Mouse (Mus musculus) cerebellum, adult 18-20 months (tissue): ENCODE measurements around the gene Sri.
A peak's percentile ranks its signal among the peaks of the same experiment; 100 is the strongest.
"Not testable (repeated sequence)": the region's sequence is repeated elsewhere in the genome, so short reads cannot be mapped to it uniquely, and the experiment has no call there.

ENCODE experiments used
- DNase-seq, 2 experiments: peaks; one replicate each; pipeline ENCODE4 v3.0.0; 2021

Sri gene

DNA sequence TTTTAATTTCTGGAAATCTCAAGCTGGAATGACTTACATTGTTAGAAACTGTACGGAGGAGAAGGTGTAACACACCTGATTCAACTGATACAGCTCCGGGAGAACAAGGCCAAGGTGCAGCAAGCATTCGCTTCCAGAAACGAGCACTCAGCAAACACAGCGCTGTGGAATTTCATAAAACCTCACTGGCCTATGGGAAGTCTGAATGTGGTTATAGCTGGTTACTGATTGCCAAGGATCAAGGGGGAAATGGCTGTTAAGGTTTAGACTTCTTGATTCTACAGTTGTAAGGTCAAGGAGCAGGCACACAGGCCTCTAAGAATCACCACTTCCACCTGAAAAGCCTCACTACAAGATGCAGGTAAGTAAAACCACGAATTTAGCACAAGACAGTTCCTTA is at the start of gene Sri:
TSS of gene Sri (plus strand) at position 224 of the 400 bp plus-strand sequence.
- no peak for DNase-seq

DNA sequence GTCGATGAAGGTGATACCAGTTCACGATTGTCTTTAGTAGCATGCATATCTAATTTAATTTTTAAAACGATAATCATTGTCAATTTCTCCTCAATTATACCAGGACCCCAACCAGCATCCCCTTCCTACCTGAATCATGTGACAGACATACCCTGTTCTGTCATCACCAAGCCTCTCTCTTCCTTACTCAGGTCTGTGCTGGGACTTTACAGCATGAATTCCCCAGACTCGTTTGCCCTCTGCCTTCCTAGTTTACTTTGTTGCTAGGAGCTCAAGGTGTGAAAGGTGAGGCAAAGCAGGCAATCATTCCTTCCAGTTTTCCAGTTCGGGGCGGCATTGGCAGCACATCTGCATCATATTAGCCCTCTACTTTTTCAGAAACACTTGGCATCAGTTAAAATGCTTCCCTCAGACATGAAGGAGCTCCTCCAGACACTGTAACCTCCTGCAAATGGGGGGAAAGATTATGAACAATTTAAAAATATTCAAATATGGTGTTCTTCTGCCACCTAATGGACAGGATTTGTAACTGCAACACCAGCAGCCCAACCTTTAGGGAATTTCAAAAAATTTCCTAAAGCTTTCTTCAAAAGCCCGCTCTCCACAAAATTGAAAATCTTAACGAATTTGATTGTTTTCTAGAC is 49.4 kb upstream of the Sri start:
- DNase-seq = peak; percentile 9 to 21

GRCm38 (mm10) chr5:7997086-7997485 is 48.8 kb upstream of the Sri start:
- DNase-seq = no peak

DNA sequence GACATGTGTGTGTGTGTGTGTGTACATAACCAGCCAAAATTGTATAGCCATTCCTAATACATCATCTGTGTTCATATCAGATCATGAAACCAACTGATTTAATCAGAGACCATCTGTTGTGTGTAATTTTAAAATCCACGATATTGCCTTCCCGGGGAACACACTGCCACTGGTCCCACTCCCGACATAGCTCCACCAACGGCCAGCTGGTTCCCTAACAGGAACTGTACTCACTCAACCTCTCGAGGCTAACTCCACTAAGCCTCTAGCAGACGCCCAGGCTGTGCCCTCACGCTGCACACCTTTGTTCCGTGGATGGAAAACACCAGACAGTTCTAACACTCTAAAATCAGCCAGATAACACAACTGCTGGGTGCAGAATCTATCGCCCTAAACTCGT is 45.4 kb upstream of the Sri start:
- DNase-seq = no peak

GRCm38 (mm10) chr5:8002827-8003226 is 43.1 kb upstream of the Sri start:
- no peak for DNase-seq

DNA sequence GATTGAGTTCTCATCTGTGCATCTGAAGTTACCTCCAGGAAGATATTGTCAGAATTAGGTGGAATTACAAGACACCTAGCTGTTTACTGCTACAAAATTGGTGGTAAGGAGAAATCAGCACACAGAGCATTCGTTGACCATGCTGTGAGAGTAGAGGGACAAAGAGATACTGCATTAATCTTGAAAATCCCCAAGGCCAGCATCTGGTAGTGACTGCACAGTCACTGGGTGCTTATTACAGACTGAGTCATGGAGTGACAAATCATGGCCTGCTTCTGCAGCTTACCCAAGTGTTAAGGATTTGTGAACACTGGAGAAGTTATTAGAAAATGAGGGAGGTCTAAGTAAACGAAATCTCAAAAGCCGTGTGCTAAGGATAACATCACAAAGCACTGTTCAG is 32.6 kb upstream of the Sri start:
- DNase-seq = no peak

GRCm38 (mm10) chr5:8034596-8034995 is 11.3 kb upstream of the Sri start:
- DNase-seq = not testable (repeated sequence)

- no peak for DNase-seq
These were observed 7.9 kb downstream of the Sri start for GRCm38 (mm10) chr5:8053827-8054226.

- DNase-seq = no peak
These were observed 9.8 kb downstream of the Sri start for GRCm38 (mm10) chr5:8055721-8056129.

DNA sequence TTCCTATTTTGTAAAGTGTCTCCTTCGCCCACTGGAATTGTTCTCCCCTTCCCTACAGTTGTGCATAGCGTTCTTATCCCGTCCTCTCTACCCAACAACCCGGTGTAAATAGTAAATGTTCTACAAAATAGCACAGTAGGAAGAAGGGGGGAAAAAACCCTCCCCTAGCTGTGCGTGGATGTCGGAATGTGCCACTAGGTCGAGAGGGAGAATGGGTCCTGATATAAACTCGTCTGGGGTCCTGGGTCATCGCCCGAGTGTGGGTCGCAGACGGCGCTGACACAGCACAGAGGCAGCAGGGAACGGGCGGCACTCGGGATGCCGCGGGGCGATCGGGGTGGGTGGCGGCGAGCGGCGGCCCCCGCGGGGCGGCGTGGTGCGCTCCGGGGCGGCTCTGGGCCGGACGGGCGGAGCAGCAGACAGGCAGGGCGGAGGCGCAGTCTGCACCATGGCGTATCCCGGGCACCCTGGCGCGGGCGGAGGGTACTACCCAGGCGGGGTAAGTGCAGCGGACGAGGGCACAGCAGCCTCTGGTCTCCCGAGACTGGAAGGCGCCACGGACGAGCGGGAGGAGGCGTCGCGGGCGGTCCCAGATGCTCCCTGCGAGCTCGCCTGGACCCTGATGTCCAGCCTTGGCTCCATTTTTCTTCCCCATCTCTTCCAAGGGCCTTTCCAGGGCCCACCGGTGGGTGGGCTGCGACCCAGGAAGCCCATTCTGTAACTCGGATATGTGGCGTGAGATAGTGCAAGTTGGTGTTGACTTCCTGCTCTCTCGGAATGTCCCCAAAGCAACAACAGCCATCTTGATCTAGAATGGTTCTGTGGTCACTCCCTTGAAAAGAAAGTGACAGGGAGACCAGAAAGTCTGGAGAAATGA is 10.5 kb downstream of the Sri start:
- DNase-seq = peak; percentile 87 to 88

- DNase-seq = no peak
These were observed 11.1 kb downstream of the Sri start for GRCm38 (mm10) chr5:8057018-8057323.

- DNase-seq = peak in 1 of 2 experiments; percentile 38
These were observed 12.2 kb downstream of the Sri start for GRCm38 (mm10) chr5:8058056-8058455.

DNA sequence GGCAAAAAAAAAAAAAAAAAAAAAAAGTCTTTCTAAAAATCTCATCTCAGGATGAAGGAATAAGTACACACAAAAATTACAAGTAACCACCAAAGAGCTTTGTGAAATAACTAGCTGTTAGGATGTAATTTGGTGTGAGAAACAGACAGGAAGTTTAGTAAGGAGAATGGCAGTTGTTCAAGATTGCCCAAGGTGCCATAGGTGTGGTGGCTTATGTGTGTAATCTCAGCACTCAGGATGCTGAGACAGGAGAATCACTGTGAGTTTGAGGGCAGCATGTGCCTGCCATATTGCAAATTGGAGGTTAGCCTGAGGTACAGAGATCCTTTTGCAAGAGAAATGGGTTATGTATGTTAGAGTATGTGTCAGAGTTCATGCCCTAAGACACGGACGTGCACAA is 16.6 kb downstream of the Sri start:
- DNase-seq = no peak

DNA sequence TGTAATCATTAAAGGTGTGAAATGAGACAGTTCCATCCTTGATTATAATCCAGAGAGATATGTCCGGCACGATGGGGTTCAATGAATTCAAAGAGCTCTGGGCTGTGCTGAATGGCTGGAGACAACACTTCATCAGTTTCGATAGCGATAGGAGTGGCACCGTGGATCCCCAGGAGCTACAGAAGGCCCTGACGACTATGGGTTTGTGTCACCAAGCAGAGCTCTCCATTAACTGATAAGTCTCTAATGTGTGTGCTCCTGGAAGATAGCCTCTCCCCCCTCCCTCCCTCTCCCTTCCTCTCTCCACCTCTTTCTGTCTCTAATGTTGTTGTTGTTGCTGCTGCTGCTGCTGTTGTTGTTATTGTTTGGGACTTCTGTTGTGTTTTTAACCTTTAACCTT is 17.3 kb downstream of the Sri start:
- DNase-seq = no peak

GRCm38 (mm10) chr5:8073406-8073805 is 27.5 kb downstream of the Sri start:
- no peak for DNase-seq

DNA sequence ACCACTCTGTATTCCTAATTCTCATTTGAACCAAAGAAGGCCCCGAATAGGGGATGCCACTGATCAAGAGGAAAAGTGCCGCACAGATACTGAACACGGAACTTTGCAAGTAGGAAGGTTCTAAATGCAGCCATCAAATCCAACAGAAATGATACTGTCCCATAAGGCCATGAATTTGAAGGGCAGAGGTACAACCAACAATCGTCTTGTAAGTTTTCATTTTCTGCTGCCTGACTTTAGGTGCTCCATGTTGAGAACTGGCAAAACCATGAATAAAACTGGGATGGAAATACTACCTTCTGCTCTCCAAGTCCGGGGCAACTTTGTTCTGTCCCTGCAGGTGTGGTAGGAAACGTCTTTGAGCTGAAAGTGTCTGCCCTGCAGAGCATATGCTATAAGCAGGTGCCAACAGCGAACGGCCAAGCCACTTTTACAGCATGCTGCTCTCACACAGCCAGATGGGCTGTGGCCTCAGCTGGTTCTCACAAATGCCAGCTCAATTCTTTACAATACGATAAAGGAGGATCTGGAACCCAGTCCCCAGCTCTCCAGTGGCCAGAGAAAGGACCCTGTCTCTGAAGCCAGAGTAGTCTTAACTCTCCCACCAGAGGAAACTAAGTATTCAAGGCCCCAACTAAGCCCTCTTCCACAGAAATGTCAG is 28.2 kb downstream of the Sri start:
- peak; percentile 53 to 61 for DNase-seq

DNA sequence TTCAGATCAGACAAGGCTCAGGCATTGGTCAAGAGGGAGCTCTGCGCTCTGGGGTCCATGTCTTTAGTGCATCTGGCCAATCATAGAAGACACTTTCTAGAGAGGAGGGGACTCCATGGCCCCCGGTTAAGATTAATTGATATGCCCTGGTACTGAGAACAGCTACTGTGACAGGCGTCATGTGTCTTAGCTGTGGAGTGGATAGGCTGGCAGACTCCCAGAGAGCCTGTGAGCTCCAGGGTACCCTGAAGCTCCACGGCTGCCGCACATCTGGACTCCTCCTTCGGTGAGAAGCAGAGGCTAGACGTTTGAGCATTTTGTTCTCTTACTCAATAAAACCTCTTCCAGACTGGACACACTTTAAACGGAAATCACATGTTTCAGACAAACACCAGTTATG is 31.6 kb downstream of the Sri start:
- no peak for DNase-seq

DNA sequence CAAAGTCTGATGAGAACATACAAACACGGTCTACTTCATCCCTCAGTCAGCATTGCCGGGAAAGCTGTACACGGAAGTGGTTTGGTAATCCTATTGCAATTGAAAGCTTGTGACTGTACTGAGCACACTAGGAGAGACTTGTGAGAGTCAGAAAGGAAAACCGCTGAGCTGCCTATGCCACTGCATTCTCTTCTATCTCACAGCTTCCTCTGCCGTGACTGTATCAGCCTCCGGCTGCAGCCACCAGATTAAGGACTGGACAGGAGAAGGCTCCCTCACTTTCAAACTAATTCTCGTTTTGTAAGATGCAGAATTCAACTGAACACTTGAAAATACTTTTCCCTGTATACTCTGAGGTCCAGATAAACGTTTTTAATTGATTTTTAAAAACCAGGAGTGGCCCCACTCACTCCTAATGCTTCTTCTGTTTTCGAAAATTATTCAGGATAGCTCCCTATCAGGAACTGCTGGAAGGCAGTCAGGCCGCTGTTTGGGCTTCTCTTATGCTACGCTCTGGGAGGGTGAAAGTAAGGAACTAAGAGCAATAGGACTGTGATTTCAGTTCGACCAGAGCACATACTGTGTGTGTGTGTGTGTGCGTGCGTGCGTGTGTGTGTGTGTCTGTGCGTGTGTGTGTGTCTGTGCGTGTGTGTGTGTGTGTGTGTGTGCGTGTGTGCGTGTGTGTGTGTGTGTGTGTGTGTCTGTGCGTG is 37.1 kb downstream of the Sri start:
- no peak for DNase-seq

DNA sequence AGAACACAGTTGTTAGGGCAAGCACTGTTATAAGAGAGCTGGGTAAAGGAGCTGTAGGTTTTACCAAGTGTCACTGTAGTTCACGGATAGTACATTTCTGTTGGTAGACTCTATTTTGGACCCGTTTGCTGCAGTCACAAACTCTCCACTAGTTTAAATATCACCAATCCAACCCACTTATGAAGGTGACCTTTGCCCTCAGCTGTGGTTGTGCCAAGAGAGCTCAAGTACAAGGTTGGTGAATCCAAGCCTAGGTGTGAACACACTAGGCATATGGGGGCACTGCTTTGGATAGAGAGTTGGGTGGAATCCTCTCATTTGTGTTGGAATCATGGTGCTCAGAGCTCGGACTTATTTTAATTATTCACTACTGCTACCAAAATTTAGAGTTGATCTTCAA is 39.8 kb downstream of the Sri start:
- DNase-seq = no peak

DNA sequence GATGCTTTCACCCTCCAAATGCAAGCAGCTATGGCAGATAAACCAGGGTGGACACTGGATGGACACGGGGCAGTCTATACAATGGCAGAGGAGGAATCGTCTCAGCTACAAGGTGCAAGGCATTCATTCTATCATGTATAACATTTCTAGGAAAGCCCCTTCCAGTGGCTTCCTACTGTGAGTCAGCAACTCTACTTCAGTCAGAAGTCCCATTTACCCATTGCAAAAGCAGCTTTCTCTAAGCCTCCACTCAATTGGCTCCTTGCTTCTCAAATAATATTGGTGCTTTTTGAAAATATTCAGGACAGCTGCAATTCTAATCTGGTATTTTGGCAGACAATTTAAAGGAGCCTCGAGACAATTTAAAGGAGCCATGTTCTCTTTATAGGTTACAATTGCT is 42.3 kb downstream of the Sri start:
- no peak for DNase-seq

DNA sequence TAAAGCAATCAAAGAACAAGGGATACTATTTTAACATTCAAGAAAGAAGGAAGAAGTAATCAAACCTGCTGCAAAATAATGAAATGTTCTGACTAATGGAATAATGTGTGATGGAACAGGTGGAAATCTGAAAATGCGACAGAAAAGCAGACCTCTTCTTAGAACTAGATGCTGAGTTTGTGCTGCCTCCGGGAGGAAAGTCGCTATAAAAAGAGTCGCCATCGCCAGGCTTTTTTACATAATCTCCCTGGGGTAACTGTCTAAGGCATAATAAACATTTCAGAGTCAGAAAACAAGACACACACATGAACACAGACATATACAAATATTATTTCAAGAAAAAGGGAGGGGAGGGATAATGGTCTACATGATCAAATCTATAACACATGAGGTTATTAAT is 49.0 kb downstream of the Sri start:
- peak in 1 of 2 experiments; percentile 34 for DNase-seq

DNA sequence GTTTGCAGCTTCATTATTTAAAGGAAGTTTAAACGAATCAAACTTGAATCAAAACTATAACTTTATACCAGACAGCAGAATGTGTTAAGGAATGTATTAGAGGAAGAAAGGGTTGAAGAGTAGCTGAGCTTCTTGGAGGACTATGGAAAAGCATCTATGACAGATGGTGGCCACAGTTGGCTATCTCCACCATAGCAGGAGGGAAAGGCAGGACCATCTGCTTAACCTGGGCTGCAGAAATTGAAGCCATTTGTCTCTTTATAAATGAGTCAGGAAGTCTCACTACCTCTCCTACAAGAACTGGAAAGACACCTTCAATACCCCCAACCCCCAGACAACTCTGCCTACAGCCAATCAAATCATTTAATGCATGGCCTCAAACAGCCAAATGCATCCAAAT is 49.8 kb downstream of the Sri start:
- peak; percentile 91 to 92 for DNase-seq

DNA sequence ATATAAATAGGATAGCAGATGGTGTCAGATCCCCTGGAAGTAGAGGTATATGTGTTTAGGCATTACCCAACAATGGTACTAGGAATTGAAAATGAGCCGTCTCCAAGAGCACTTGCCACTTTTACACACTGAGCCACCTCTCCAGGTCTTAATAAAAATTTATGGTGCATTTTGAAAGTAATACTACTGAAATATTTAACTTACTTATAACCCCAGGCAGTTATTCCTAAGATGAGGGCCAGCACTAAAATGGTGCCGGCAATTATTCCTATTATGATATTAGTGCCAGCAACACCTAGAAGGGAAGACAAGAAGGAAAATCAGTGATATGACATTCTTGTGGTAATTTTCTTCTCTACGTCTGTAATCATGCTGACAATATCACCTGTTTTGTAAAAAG is 65.8 kb downstream of the Sri start:
- DNase-seq = no peak
